Mouse (Mus musculus) midbrain, embryonic 11.5 days (tissue): Measurements from ENCODE around the gene Frrs1. TPM values are rescaled to one million over a fixed set of nuclear protein-coding genes. Genes with fewer than 3 reads are reported as not detected.

Experiments
- ATAC-seq: fragments of 200-750 bp; cut with Nextera tagmentation; 2 replicates; pipeline ENCODE4 v1.8.0; 2017; ENCODE audit warnings: moderate TSS enrichment, moderate library complexity; ENCODE audit not compliant: low FRiP score
- DNase-seq: peaks from one replicate; pipeline ENCODE4 v3.0.0; 2015; ENCODE audit warnings: low spot score; ENCODE audit errors: missing footprints
- H3K27ac ChIP-seq: fragments of 300-500 bp; sonication (generic); 2 replicates; pipeline ENCODE4 v1.5.1; 2014; ENCODE audit warnings: low read depth, low read length
- H3K27me3 ChIP-seq: fragments of 300-500 bp; sonication (generic); 2 replicates; pipeline ENCODE4 v1.6.1; 2014; ENCODE audit warnings: mild to moderate bottlenecking, low read length, moderate library complexity, mixed read lengths; ENCODE audit not compliant: control insufficient read depth, insufficient read depth
- H3K36me3 ChIP-seq: fragments of 300-500 bp; sonication (generic); 2 replicates; pipeline ENCODE4 v1.6.1; 2014; ENCODE audit warnings: mild to moderate bottlenecking, low read length, moderate library complexity, mixed read lengths; ENCODE audit not compliant: control insufficient read depth, insufficient read depth
- H3K4me1 ChIP-seq: fragments of 300-500 bp; sonication (generic); 2 replicates; pipeline ENCODE4 v1.6.1; 2014; ENCODE audit warnings: low read length; ENCODE audit not compliant: control insufficient read depth, insufficient read depth
- H3K4me2 ChIP-seq: fragments of 300-500 bp; sonication (generic); 2 replicates; pipeline ENCODE4 v1.6.1; 2014; ENCODE audit warnings: mild to moderate bottlenecking, moderate library complexity
- H3K4me3 ChIP-seq: fragments of 300-500 bp; sonication (generic); 2 replicates; pipeline ENCODE4 v1.5.1; 2014; ENCODE audit warnings: low read depth, low read length
- H3K9ac ChIP-seq: fragments of 300-500 bp; sonication (generic); 2 replicates; pipeline ENCODE4 v1.6.1; 2014; ENCODE audit warnings: low read length
- H3K9me3 ChIP-seq: fragments of 300-500 bp; sonication (generic); 2 replicates; pipeline ENCODE4 v1.6.1; 2016; ENCODE audit warnings: low read length; ENCODE audit not compliant: control insufficient read depth
- WGBS: fragments of 180-500 bp; shearing (Covaris S2); extraction: QIAGEN DNeasy Blood & Tissue Kit; methylation state at CpG from one replicate; pipeline ENCODE4 v1.1.7; 2014; 5-methylcytosine and 5-hydroxymethylcytosine counted together
- polyA plus RNA-seq: library from polyadenylated mRNA; unstranded; fragments of >200 nt; fragmentation: Nextera tagmentation; extraction: Ambion mirVana; gene quantifications from 2 replicates; pipeline ENCODE4 v1.2.1, GENCODE M21; 2014

Gene Frrs1
- polyA plus RNA-seq, 1 experiment from 2014 or later, result 7.8 TPM

GRCm38 (mm10) chr3:116889358-116889757 is 30.1 kb downstream of the Frrs1 start:
- no peak overlapping the region for H3K4me2 ChIP-seq
- H3K9me3 ChIP-seq, result no peaks in the 10 kb centered on the region
- no peak for DNase-seq
- no peaks in the 10 kb centered on the region for H3K36me3 ChIP-seq
- no peak overlapping the region for H3K4me3 ChIP-seq
- H3K27me3 ChIP-seq, result no peaks in the 10 kb centered on the region
- WGBS, result 96% methylated on average over 7 of the region's 7 CpGs
- H3K9ac ChIP-seq, result no peak overlapping the region
- no peak for ATAC-seq
- H3K4me1 ChIP-seq, result no peaks in the 10 kb centered on the region
- no peak overlapping the region for H3K27ac ChIP-seq

GRCm38 (mm10) chr3:116890576-116890975 is 31.3 kb downstream of the Frrs1 start:
- DNase-seq (no peak), ATAC-seq (no peak)
- Histone ChIP-seq H3K4me3 (no peak overlapping the region), H3K27me3 (no peaks in the 10 kb centered on the region), H3K36me3 (no peaks in the 10 kb centered on the region), H3K9ac (no peak overlapping the region), H3K27ac (no peak overlapping the region), H3K9me3 (no peaks in the 10 kb centered on the region), H3K4me1 (no peaks in the 10 kb centered on the region), H3K4me2 (no peak overlapping the region)
- WGBS, result over 99% methylated on average over 4 of the region's 4 CpGs

- ATAC-seq, result peak; percentile 74
- WGBS, result 65% methylated on average over 17 of the region's 17 CpGs
- H3K4me3 ChIP-seq, result no peak overlapping the region
- H3K36me3 ChIP-seq, result no peaks in the 10 kb centered on the region
- no peak overlapping the region for H3K9ac ChIP-seq
- no peaks in the 10 kb centered on the region for H3K4me1 ChIP-seq
- H3K9me3 ChIP-seq, result no peaks in the 10 kb centered on the region
- no peak overlapping the region for H3K4me2 ChIP-seq
- no peaks in the 10 kb centered on the region for H3K27me3 ChIP-seq
- H3K27ac ChIP-seq, result no peak overlapping the region
- DNase-seq, result no peak
Observed at GRCm38 (mm10) chr3:116891436-116892205, 32.4 kb downstream of the Frrs1 start.

GRCm38 (mm10) chr3:116892206-116892563 is 32.9 kb downstream of the Frrs1 start:
- 92% methylated on average over 6 of the region's 6 CpGs for WGBS

GRCm38 (mm10) chr3:116892872-116893271 is 33.6 kb downstream of the Frrs1 start:
- H3K9me3 ChIP-seq, result no peaks in the 10 kb centered on the region
- no peaks in the 10 kb centered on the region for H3K36me3 ChIP-seq
- H3K9ac ChIP-seq, result no peak overlapping the region
- WGBS, result 88% methylated on average over 9 of the region's 9 CpGs
- no peak overlapping the region for H3K4me3 ChIP-seq
- ATAC-seq (no peak), DNase-seq (no peak)
- no peaks in the 10 kb centered on the region for H3K27me3 ChIP-seq
- H3K4me2 ChIP-seq, result no peak overlapping the region
- H3K4me1 ChIP-seq, result no peaks in the 10 kb centered on the region
- no peak overlapping the region for H3K27ac ChIP-seq

More at GRCm38 (mm10) chr3:116892206-116892563, 32.9 kb downstream of the Frrs1 start:
- H3K4me1 ChIP-seq, result no peaks in the 10 kb centered on the region
- ATAC-seq (no peak; the same call in none of the 2 replicates), DNase-seq (no peak)
- no peak overlapping the region for H3K4me2 ChIP-seq
- H3K27ac ChIP-seq, result no peak overlapping the region
- H3K36me3 ChIP-seq, result no peaks in the 10 kb centered on the region
- H3K9me3 ChIP-seq, result no peaks in the 10 kb centered on the region
- H3K4me3 ChIP-seq, result no peak overlapping the region
- H3K27me3 ChIP-seq, result no peaks in the 10 kb centered on the region
- H3K9ac ChIP-seq, result no peak overlapping the region

GRCm38 (mm10) chr3:116904158-116904557 is 44.9 kb downstream of the Frrs1 start:
- ATAC-seq, result peak; percentile 62; the same call in 1 of the 2 replicates
- H3K27me3 ChIP-seq, result no peaks in the 10 kb centered on the region
- no peaks in the 10 kb centered on the region for H3K36me3 ChIP-seq
- no peaks in the 10 kb centered on the region for H3K4me1 ChIP-seq
- WGBS, result 25% methylated on average over 6 of the region's 6 CpGs
- H3K9ac ChIP-seq, result no peak overlapping the region
- H3K9me3 ChIP-seq, result no peaks in the 10 kb centered on the region
- no peak overlapping the region for H3K27ac ChIP-seq
- H3K4me2 ChIP-seq, result no peak overlapping the region
- no peak overlapping the region for H3K4me3 ChIP-seq
- peak; percentile 94 for DNase-seq

- Histone ChIP-seq H3K4me3 (no peak overlapping the region), H3K27me3 (no peaks in the 10 kb centered on the region), H3K4me2 (no peak overlapping the region), H3K4me1 (no peaks in the 10 kb centered on the region), H3K9ac (no peak overlapping the region), H3K27ac (no peak overlapping the region), H3K36me3 (no peaks in the 10 kb centered on the region), H3K9me3 (no peaks in the 10 kb centered on the region)
- DNase-seq, result no peak
- no peak for ATAC-seq
- 90% methylated on average over 16 of the region's 16 CpGs for WGBS
Observed at GRCm38 (mm10) chr3:116905898-116906297, 46.6 kb downstream of the Frrs1 start.

- Histone ChIP-seq H3K4me1 (no peaks in the 10 kb centered on the region), H3K4me3 (no peak overlapping the region), H3K27me3 (no peaks in the 10 kb centered on the region), H3K9me3 (no peaks in the 10 kb centered on the region), H3K4me2 (no peak overlapping the region), H3K27ac (no peak overlapping the region), H3K36me3 (no peaks in the 10 kb centered on the region), H3K9ac (no peak overlapping the region)
- ATAC-seq (no peak), DNase-seq (no peak)
- WGBS, result 72% methylated on average over 9 of the region's 9 CpGs
Observed at GRCm38 (mm10) chr3:116906596-116906995, 47.3 kb downstream of the Frrs1 start.

- WGBS, result 90% methylated on average over 6 of the region's 6 CpGs
- no peak for DNase-seq
- ATAC-seq, result no peak
- Histone ChIP-seq H3K27me3 (no peaks in the 10 kb centered on the region), H3K4me3 (no peak overlapping the region), H3K4me1 (no peaks in the 10 kb centered on the region), H3K4me2 (no peak overlapping the region), H3K9me3 (no peaks in the 10 kb centered on the region), H3K27ac (no peak overlapping the region), H3K9ac (no peak overlapping the region), H3K36me3 (no peaks in the 10 kb centered on the region)
Observed at GRCm38 (mm10) chr3:116914374-116914773, 55.1 kb downstream of the Frrs1 start.
